Mouse (Mus musculus): Measurements from ENCODE around the gene Il11ra1. TPM values are rescaled to one million over a fixed set of nuclear protein-coding genes. Genes with fewer than 3 reads are reported as not detected.
A peak's percentile ranks its signal among the peaks of the same experiment; 100 is the strongest.
"Not testable (repeated sequence)": the region's sequence is repeated elsewhere in the genome, so short reads cannot be mapped to it uniquely, and the experiment has no call there.

Il11ra1 gene
- total RNA-seq, 2 experiments from 2014 or later = 35.5 to 37.0 TPM

DNA sequence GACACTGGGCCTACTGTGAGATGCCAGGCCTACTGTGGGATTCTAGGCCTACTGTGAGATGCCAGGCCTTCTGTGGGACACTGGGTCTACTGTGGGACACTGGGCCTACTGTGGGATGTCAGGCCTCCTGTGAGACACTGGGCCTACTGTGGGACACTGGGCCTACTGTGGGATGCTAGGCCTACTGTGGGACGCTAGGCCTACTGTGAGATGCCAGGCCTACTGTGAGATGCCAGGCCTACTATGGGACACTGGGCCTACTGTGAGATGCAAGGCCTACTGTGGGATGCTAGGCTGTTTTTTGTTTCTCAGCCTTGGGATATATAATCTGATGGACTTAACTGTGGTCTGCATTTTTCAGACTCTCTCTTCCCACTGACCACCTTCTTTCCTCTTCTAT lies 76.1 kb downstream of the Il11ra1 start:
- DNase-seq (ENCODE audit: low spot score in 2 of 2) = not testable (repeated sequence)

GRCm38 (mm10) chr4:41781271-41781670 lies 81.5 kb downstream of the Il11ra1 start:
- DNase-seq (ENCODE audit: low spot score in 2 of 2) = not testable (repeated sequence)

GRCm38 (mm10) chr4:41781748-41782485 lies 82.1 kb downstream of the Il11ra1 start:
- peak in 1 of 2 experiments; percentile 46 for DNase-seq (ENCODE audit: low spot score in 2 of 2)

- DNase-seq (ENCODE audit: low spot score in 2 of 2) = not testable (repeated sequence)
Measured at GRCm38 (mm10) chr4:41782711-41783110, 82.9 kb downstream of the Il11ra1 start.

GRCm38 (mm10) chr4:41783197-41783596 lies 83.4 kb downstream of the Il11ra1 start:
- DNase-seq (ENCODE audit: low spot score in 2 of 2) = not testable (repeated sequence)

Other genes starting within 250 kb of the Il11ra1 start
- 1 to 10 TPM in 1 of 2 experiments, under 1 TPM in 1; 0.52 to 1.0 TPM for gene Kif24, start 235.1 kb upstream of the Il11ra1 start, total RNA-seq (2021)
- 10 to 100 TPM; 29.5 to 32.0 TPM for gene Nudt2, start 234.8 kb upstream of the Il11ra1 start, total RNA-seq (2021)
- 10 to 100 TPM; 29.0 to 29.3 TPM for gene AI464131, start 196.9 kb upstream of the Il11ra1 start, total RNA-seq (2021)
- 1 to 10 TPM; 4.5 to 7.0 TPM for gene 1110017D15Rik, start 182.7 kb upstream of the Il11ra1 start, total RNA-seq (2021)
- gene Fam219a, start 130.5 kb upstream of the Il11ra1 start, total RNA-seq (2021) = 100 to 1,000 TPM; 159 to 163 TPM
- gene Dnaic1, start 130.2 kb upstream of the Il11ra1 start, total RNA-seq (2021) = 1 to 10 TPM; 7.8 to 9.0 TPM
- gene Enho, start 59.7 kb upstream of the Il11ra1 start, total RNA-seq (2021) = 10 to 100 TPM; 61.9 to 65.0 TPM
- 100 to 1,000 TPM; 110 to 113 TPM for gene Cntfr, start 2.9 kb upstream of the Il11ra1 start, total RNA-seq (2021)
- 10 to 100 TPM; 36.0 to 39.0 TPM for gene Rpp25l, start 13.5 kb downstream of the Il11ra1 start, total RNA-seq (2021)
- gene Dctn3, start 23.2 kb downstream of the Il11ra1 start, total RNA-seq (2021) = 100 to 1,000 TPM; 150 to 151 TPM
- not detected for gene Arid3c, start 31.2 kb downstream of the Il11ra1 start, total RNA-seq (2021)
- 10 to 100 TPM; 52.2 to 54.3 TPM for gene Galt, start 55.2 kb downstream of the Il11ra1 start, total RNA-seq (2021)
- gene Sigmar1, start 56.2 kb downstream of the Il11ra1 start, total RNA-seq (2021) = 10 to 100 TPM; 36.9 to 44.0 TPM
- 100 to 1,000 TPM; 125 to 135 TPM for gene Ccl27a, start 74.3 kb downstream of the Il11ra1 start, total RNA-seq (2021)
- gene Gm21541, start 203.6 kb downstream of the Il11ra1 start, total RNA-seq (2021) = not detected
- gene Gm20878, start 241.6 kb downstream of the Il11ra1 start, total RNA-seq (2021) = 10 to 100 TPM; 17.1 to 17.4 TPM

Measured in layer of hippocampus, adult 18-20 months (tissue).